Mouse (Mus musculus): ENCODE measurements around the gene Dnmt3l.
"Not testable (repeated sequence)": the region's sequence is repeated elsewhere in the genome, so short reads cannot be mapped to it uniquely, and the experiment has no call there.

DNA sequence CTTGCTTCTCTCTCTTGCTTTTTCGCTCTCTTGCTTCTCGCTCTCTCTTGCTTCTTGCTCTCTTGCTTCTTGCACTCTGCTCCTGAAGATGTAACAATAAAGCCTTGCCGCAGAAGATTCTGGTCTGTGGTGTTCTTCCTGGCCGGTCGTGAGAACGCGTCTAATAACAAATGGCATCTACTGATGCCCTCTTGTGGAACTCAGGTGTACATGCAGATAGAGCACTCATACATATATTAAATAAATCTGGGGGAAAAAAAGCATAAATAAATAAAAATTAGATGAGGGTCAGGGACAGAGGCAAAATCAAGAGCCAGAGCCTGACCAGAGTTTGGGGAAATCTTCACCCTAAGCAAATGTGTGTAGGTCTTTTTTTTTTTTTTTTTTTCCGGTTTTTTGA lies 16.3 kb upstream of the Dnmt3l start:
- not testable (repeated sequence) for TF ChIP-seq POLR2A (IDR thresholded peaks at IDR 0.05; ENCODE audit: insufficient read depth, low read depth, low read length)
- peak; percentile 53 for TF ChIP-seq CTCF (IDR thresholded peaks at IDR 0.05)
